Mouse (Mus musculus) liver, adult 2 months (tissue): ENCODE results near the gene Sgms1.

ENCODE experiments used
- CTCF ChIP-seq: fragments of 200-500 bp; IDR thresholded peaks from 2 replicates; pipeline ENCODE4 v1.5.1; 2011; ENCODE audit warnings: low read depth, low read length, control low read depth
- POLR2A ChIP-seq: fragments of 200-500 bp; IDR thresholded peaks from 2 replicates; pipeline ENCODE4 v1.6.1; 2011; ENCODE audit warnings: low read length, control low read depth; ENCODE audit not compliant: insufficient read depth; ENCODE audit errors: extremely low read depth

DNA sequence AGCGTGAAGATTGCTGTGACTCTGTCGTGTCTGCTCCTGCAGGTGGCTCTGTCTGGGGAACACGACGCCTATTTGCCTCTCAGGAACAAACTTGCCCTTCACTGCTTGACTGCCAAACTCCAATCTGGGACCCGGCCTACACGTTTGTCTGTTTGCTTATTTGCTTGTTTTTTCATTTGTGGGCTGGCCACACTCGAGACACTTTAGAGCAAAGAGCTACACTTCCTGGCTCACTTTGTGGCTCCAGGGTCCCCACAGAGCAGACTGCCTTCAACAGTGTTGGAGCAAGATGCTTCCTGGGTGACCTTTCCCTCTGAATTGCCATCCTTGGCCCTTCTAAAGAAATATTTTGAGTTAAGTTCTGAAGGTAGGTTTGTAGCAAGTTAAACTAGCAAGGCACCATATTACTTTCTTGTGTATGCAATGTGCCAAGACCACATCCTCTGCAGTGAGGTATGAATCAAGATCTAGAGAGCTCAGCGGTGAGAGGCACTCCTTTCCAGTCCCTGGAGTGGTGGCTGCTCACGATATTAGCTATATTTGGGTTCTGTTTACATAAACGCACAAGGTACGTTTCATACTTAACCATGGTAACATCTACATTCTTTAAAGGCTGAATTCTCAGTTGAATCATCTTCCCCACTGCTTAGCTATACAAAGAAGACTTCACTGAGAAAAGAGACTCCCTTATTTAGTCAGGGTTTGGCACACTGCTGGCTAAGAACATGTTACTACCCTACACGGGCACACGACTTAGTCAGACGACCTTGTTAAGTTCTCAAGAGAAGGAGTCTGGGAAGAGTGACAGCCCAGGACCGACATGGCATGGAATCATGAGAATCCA, 192.3 kb downstream of the Sgms1 start:
- TF ChIP-seq POLR2A = no peak
- TF ChIP-seq CTCF = no peak
